Mouse (Mus musculus): ENCODE results near the gene Fabp6. TPM values are rescaled to one million over a fixed set of nuclear protein-coding genes. Genes with fewer than 3 reads are reported as not detected.

The Fabp6 gene
- polyA plus RNA-seq, 1 experiment = not detected

GRCm38 (mm10) chr11:43632566-43632965 lies 31.2 kb upstream of the Fabp6 start:
- H3K27ac ChIP-seq (ENCODE audit: insufficient read depth, low read length) = no peak overlapping the region
- H3K27me3 ChIP-seq (ENCODE audit: control insufficient read depth, insufficient read depth, low read length) = no peaks in the 10 kb centered on the region
- H3K36me3 ChIP-seq (ENCODE audit: control insufficient read depth, insufficient read depth, low read length) = no peaks in the 10 kb centered on the region
- no peak for DNase-seq (ENCODE audit: low read depth in 1 of 2, low spot score in 2 of 2)
- H3K4me1 ChIP-seq (ENCODE audit: control insufficient read depth, insufficient read depth, insufficient read length) = no peaks in the 10 kb centered on the region
- TF ChIP-seq POLR2A (IDR thresholded peaks at IDR 0.05; ENCODE audit: low read depth, low read length) (no peak), CTCF (IDR thresholded peaks at IDR 0.05; ENCODE audit: extremely low read depth, insufficient read depth, insufficient read length, insufficient replicate concordance) (no peak)
- 17% methylated on average over 4 of the region's 4 CpGs for WGBS
- no peak overlapping the region for H3K4me3 ChIP-seq (ENCODE audit: extremely low read depth, insufficient read depth, insufficient read length)

DNA sequence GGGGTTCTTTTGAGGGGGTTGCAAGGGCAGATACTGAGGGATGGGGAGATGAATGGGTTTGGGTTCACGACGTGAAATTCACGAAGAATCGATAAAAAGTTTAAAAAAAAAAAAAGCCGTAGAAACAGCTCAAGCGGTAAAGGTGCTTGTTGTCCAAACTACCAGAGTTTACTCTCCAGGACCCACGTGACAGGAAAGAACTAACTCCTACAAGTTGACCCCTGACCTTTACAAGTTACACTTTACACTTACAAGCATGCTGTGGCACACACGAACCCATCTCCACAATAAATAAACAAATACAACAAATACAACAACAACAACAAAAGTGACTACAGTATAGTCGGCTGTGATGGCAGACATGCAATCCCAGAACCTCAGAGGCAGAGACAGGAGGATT lies 30.3 kb upstream of the Fabp6 start:
- no peaks in the 10 kb centered on the region for H3K27me3 ChIP-seq (ENCODE audit: control insufficient read depth, insufficient read depth, low read length)
- no peaks in the 10 kb centered on the region for H3K36me3 ChIP-seq (ENCODE audit: control insufficient read depth, insufficient read depth, low read length)
- 91% methylated on average over 9 of the region's 9 CpGs for WGBS
- no peak for TF ChIP-seq CTCF (IDR thresholded peaks at IDR 0.05; ENCODE audit: extremely low read depth, insufficient read depth, insufficient read length, insufficient replicate concordance)
- no peak for TF ChIP-seq POLR2A (IDR thresholded peaks at IDR 0.05; ENCODE audit: low read depth, low read length)
- no peak overlapping the region for H3K4me3 ChIP-seq (ENCODE audit: extremely low read depth, insufficient read depth, insufficient read length)
- no peak for DNase-seq (ENCODE audit: low read depth in 1 of 2, low spot score in 2 of 2)
- H3K27ac ChIP-seq (ENCODE audit: insufficient read depth, low read length) = no peak overlapping the region
- H3K4me1 ChIP-seq (ENCODE audit: control insufficient read depth, insufficient read depth, insufficient read length) = no peaks in the 10 kb centered on the region

- Histone ChIP-seq H3K4me3 (ENCODE audit: extremely low read depth, insufficient read depth, insufficient read length) (no peak overlapping the region), H3K36me3 (ENCODE audit: control insufficient read depth, insufficient read depth, low read length) (no peaks in the 10 kb centered on the region)
- DNase-seq (ENCODE audit: low read depth in 1 of 2, low spot score in 2 of 2) = no peak
Observed at GRCm38 (mm10) chr11:43626927-43627645, 25.7 kb upstream of the Fabp6 start.

GRCm38 (mm10) chr11:43626300-43626926 lies 25.1 kb upstream of the Fabp6 start:
- Histone ChIP-seq H3K27ac (ENCODE audit: insufficient read depth, low read length) (no peak overlapping the region), H3K4me1 (ENCODE audit: control insufficient read depth, insufficient read depth, insufficient read length) (no peaks in the 10 kb centered on the region), H3K4me3 (ENCODE audit: extremely low read depth, insufficient read depth, insufficient read length) (no peak overlapping the region), H3K27me3 (ENCODE audit: control insufficient read depth, insufficient read depth, low read length) (no peaks in the 10 kb centered on the region), H3K36me3 (ENCODE audit: control insufficient read depth, insufficient read depth, low read length) (no peaks in the 10 kb centered on the region)
- no peak for DNase-seq (ENCODE audit: low read depth in 1 of 2, low spot score in 2 of 2)
- 61% methylated on average over 12 of the region's 12 CpGs for WGBS
- TF ChIP-seq POLR2A (IDR thresholded peaks at IDR 0.05; ENCODE audit: low read depth, low read length) (no peak), CTCF (IDR thresholded peaks at IDR 0.05; ENCODE audit: extremely low read depth, insufficient read depth, insufficient read length, insufficient replicate concordance) (no peak)

More at GRCm38 (mm10) chr11:43626927-43627645, 25.7 kb upstream of the Fabp6 start:
- 78% methylated on average over 18 of the region's 18 CpGs for WGBS
- no peak for TF ChIP-seq CTCF (IDR thresholded peaks at IDR 0.05; ENCODE audit: extremely low read depth, insufficient read depth, insufficient read length, insufficient replicate concordance)
- TF ChIP-seq POLR2A (IDR thresholded peaks at IDR 0.05; ENCODE audit: low read depth, low read length) = no peak
- Histone ChIP-seq H3K27ac (ENCODE audit: insufficient read depth, low read length) (no peak overlapping the region), H3K27me3 (ENCODE audit: control insufficient read depth, insufficient read depth, low read length) (no peaks in the 10 kb centered on the region), H3K4me1 (ENCODE audit: control insufficient read depth, insufficient read depth, insufficient read length) (no peaks in the 10 kb centered on the region)

GRCm38 (mm10) chr11:43624341-43624740 lies 23.0 kb upstream of the Fabp6 start:
- 97% methylated on average over 1 of the region's 1 CpGs for WGBS
- H3K27me3 ChIP-seq (ENCODE audit: control insufficient read depth, insufficient read depth, low read length) = no peaks in the 10 kb centered on the region
- no peak overlapping the region for H3K27ac ChIP-seq (ENCODE audit: insufficient read depth, low read length)
- H3K4me1 ChIP-seq (ENCODE audit: control insufficient read depth, insufficient read depth, insufficient read length) = no peaks in the 10 kb centered on the region
- TF ChIP-seq CTCF (IDR thresholded peaks at IDR 0.05; ENCODE audit: extremely low read depth, insufficient read depth, insufficient read length, insufficient replicate concordance) (no peak), POLR2A (IDR thresholded peaks at IDR 0.05; ENCODE audit: low read depth, low read length) (no peak)
- no peaks in the 10 kb centered on the region for H3K36me3 ChIP-seq (ENCODE audit: control insufficient read depth, insufficient read depth, low read length)
- no peak for DNase-seq (ENCODE audit: low read depth in 1 of 2, low spot score in 2 of 2)
- H3K4me3 ChIP-seq (ENCODE audit: extremely low read depth, insufficient read depth, insufficient read length) = no peak overlapping the region

DNA sequence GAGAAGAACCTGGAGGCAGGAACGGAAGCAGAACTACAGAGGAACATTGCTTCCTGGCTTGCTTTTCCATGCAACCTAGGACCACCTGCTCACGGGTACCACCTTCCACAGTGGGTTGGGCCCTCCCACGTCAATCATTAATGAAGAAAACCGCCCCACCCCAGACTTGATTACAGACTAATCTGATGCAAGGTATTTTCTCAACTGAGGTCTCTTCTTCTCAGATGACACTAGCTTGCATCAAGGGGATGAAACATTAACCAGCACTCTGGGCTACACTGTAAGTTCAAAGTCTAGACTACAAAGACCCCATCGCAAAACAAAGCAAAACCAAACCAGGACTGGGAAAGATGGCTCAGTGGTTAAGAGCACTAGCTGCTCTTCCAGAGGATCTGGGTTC lies 20.4 kb upstream of the Fabp6 start:
- no peak for DNase-seq (ENCODE audit: low read depth in 1 of 2, low spot score in 2 of 2)
- no peaks in the 10 kb centered on the region for H3K27me3 ChIP-seq (ENCODE audit: control insufficient read depth, insufficient read depth, low read length)
- WGBS = 88% methylated on average over 5 of the region's 5 CpGs
- no peak overlapping the region for H3K27ac ChIP-seq (ENCODE audit: insufficient read depth, low read length)
- H3K36me3 ChIP-seq (ENCODE audit: control insufficient read depth, insufficient read depth, low read length) = no peaks in the 10 kb centered on the region
- H3K4me3 ChIP-seq (ENCODE audit: extremely low read depth, insufficient read depth, insufficient read length) = no peak overlapping the region
- H3K4me1 ChIP-seq (ENCODE audit: control insufficient read depth, insufficient read depth, insufficient read length) = no peaks in the 10 kb centered on the region
- TF ChIP-seq POLR2A (IDR thresholded peaks at IDR 0.05; ENCODE audit: low read depth, low read length) = no peak
- no peak for TF ChIP-seq CTCF (IDR thresholded peaks at IDR 0.05; ENCODE audit: extremely low read depth, insufficient read depth, insufficient read length, insufficient replicate concordance)

- no peak for DNase-seq (ENCODE audit: low read depth in 1 of 2, low spot score in 2 of 2)
- H3K27me3 ChIP-seq (ENCODE audit: control insufficient read depth, insufficient read depth, low read length) = no peaks in the 10 kb centered on the region
- WGBS = 81% methylated on average over 7 of the region's 7 CpGs
- no peaks in the 10 kb centered on the region for H3K4me1 ChIP-seq (ENCODE audit: control insufficient read depth, insufficient read depth, insufficient read length)
- TF ChIP-seq POLR2A (IDR thresholded peaks at IDR 0.05; ENCODE audit: low read depth, low read length) (no peak), CTCF (IDR thresholded peaks at IDR 0.05; ENCODE audit: extremely low read depth, insufficient read depth, insufficient read length, insufficient replicate concordance) (no peak)
- no peaks in the 10 kb centered on the region for H3K36me3 ChIP-seq (ENCODE audit: control insufficient read depth, insufficient read depth, low read length)
- H3K4me3 ChIP-seq (ENCODE audit: extremely low read depth, insufficient read depth, insufficient read length) = no peak overlapping the region
- no peak overlapping the region for H3K27ac ChIP-seq (ENCODE audit: insufficient read depth, low read length)
Observed at GRCm38 (mm10) chr11:43618403-43618802, 17.1 kb upstream of the Fabp6 start.

Data from spleen, adult 2 months (tissue).